Mouse (Mus musculus): Measurements from ENCODE around the gene Ppp1r10.

Gene Ppp1r10

GRCm38 (mm10) chr17:35900636-35901035 lies 15.6 kb upstream of the Ppp1r10 start:
- no peak for DNase-seq (ENCODE audit: low read depth in 2 of 2, low spot score in 2 of 2)

DNA sequence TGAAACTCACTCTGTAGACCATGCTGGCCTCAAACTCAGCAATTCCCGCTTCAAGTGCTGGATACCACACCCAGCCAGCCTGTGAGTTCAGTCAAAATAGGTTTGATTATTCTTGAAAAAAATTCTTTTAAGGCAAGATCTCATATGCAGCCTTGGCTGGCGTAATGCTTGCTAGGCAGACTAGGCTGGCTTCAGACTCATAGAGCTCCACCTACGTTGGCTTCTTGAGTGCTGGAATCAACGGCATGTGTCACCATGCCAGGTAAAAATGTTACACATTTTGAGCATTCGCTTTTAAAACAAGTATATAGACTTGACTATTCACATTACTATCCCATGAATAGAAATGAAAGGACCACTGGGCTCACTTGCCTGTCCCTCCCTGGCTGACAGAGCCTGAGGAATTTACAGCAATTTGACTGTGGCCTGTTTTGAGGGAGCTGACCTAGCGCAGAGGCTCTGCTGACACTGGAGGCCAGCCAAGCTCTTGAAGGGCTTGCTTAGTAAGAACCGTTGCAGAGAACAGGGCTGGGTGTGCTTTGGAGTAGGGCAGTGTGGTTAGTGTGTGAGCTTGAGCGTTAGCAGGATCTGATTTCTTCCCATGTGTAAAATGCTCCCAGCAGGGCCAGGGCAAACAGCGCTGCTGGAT lies 12.8 kb upstream of the Ppp1r10 start:
- DNase-seq (ENCODE audit: low read depth in 2 of 2, low spot score in 2 of 2) = no peak

GRCm38 (mm10) chr17:35903992-35904355 lies 12.3 kb upstream of the Ppp1r10 start:
- no peak for DNase-seq (ENCODE audit: low read depth in 2 of 2, low spot score in 2 of 2)

GRCm38 (mm10) chr17:35905587-35905986 lies 10.6 kb upstream of the Ppp1r10 start:
- no peak for DNase-seq (ENCODE audit: low read depth in 2 of 2, low spot score in 2 of 2)

- DNase-seq (ENCODE audit: low read depth in 2 of 2, low spot score in 2 of 2) = peak in 1 of 2 experiments; percentile 16
Observed at GRCm38 (mm10) chr17:35907609-35908008, 8.6 kb upstream of the Ppp1r10 start.

- DNase-seq (ENCODE audit: low read depth in 2 of 2, low spot score in 2 of 2) = no peak
Observed at GRCm38 (mm10) chr17:35909186-35909918, 6.9 kb upstream of the Ppp1r10 start.

DNA sequence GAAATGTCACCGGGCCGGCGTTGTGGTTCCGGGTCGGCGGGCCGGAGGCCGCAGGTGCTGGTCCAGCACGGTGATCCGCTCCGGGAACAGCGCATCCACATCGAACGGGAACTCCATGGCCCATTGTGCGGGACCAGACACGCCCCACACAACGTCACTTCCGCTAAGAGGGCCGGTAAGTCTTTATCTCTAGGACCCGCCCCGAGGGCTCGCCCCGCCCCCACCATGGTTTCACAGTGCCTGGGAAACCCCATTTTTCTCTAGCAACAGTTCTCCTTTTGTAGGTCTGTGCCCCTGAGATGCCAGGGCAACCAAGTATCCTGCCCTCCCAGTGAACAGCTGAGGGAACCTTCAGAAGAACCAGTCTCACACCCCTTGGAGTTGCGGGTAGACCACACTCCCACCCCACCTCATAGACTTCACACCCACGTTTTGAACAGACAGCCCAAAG lies 6.3 kb upstream of the Ppp1r10 start, which contains the start of gene Atat1:
Atat1 (minus strand) TSS at position 157 of the 451 bp plus-strand sequence.
- peak; percentile 93 to 98 for DNase-seq (ENCODE audit: low read depth in 2 of 2, low spot score in 2 of 2)

DNA sequence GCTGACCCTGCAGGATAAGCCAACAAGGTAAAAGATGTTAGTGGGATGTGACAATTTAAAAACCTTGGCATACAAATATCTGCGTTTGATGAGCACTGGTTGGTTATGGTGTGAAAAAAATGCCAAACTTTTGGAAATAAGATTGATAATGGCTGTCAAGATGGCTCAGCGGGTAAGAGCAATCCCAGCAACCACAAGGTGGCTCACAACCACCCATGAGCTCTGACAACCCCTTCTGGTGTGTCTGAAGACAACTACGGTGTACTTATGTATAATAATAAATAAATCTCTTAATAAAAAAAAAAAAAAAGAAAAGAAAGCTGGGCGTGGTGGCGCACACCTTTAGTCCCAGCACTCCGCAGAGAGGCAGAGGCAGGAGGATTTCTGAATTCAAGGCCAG lies 1.3 kb upstream of the Ppp1r10 start:
- DNase-seq (ENCODE audit: low read depth in 2 of 2, low spot score in 2 of 2) = no peak

GRCm38 (mm10) chr17:35915538-35916296 lies 517 bp upstream of the Ppp1r10 start:
- DNase-seq (ENCODE audit: low read depth in 2 of 2, low spot score in 2 of 2) = no peak

- DNase-seq (ENCODE audit: low read depth in 2 of 2, low spot score in 2 of 2) = no peak
Observed at GRCm38 (mm10) chr17:35917143-35917462, 869 bp downstream of the Ppp1r10 start.

DNA sequence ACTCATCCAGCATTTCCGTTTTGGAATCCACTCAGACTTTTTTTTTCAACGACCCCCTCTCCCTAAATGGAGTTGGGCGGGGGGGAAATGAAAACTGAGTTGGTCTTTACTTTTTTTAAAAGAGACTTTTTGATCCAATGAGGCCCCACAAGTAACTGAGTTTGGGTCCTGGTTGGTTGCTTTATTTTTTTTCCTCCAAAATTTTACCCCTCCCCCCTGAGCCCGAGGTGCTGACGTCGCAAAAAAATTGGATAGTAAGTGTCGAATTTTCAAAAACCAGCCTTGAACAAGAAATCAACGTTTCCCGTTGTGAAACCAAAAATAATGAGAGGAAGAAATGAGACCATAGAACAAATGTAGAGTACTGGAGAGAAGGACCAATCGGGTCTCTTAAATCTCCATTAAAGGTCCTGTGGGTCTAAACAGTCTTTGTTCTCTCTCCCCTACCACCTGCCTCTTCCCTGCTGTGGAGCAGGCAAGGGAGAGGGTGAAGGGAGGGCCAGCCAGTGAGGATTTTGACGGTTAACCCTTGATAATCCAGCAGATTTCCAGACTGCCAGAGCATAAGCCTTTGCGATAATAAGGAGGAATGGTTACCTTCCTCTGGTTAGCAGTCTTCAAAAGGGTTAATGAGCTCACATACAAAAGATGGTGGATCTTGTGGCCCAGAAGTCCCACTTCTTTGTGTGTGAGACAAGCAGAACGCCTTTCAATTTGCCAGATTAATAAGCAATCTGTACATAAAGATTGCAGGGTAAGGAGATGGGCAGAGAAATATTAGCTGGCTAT lies 1.4 kb downstream of the Ppp1r10 start:
- DNase-seq (ENCODE audit: low read depth in 2 of 2, low spot score in 2 of 2) = peak; percentile 48 to 58

DNA sequence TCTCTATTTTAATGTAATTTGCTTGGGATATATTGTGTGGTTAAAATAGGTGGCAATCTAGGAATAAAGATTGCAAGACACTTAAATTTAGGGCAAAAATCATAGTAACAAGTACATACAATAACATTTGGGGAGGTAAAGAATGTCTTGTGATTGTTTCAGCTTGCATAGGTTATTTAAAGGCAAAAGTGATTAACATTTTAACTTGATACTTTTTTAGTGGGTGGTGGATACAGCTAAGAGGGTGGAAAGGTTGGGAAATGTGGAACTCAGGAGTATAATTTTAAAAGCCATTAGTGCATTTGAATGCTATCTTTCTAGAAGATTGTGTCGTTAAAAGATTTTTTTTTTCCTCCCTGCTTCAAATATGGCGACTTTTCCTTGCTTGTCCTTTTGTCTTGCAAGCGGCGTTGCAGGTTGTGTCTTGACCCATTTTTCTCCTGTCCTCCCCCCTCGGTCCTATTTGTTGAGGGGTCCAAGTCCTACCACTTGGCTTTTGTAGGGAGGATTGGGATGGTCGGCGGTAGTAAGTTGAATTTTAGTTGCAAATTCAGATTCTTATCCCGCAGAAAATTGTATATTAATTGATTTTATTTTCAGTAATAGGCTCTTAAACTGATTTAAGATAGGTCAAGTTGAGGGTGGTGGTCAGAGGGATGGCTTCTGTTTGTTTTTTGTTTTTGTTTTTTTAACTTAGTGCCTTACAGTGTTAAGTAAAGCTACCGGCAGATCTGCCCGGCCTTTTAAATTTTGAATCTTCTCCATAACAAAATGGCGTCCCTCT lies 2.2 kb downstream of the Ppp1r10 start:
- DNase-seq (ENCODE audit: low read depth in 2 of 2, low spot score in 2 of 2) = peak; percentile 37 to 51

- DNase-seq (ENCODE audit: low read depth in 2 of 2, low spot score in 2 of 2) = peak; percentile 86 to 92
Observed at GRCm38 (mm10) chr17:35919060-35919715, 3.0 kb downstream of the Ppp1r10 start.

DNA sequence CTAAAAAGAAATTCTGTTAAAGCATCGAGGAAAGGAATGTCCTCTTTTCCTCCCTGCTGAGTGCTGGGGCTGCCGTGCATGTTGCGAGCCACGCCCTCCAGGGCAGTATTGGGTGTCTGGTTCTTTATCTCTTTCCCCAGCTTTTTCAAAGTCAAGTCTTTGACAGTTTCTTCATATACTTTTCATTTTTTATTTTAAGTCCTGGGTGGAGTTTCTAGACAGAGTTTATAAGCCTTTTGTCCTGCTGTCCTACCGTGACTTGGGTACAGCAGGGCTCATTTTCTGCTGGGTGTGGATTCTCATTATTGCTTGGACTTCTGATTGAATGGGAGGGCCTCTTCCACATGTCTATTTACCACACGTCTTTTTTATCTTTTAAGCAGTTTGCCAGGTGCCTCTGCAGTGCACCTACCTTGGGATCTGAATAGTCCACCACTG lies 3.6 kb downstream of the Ppp1r10 start:
- DNase-seq (ENCODE audit: low read depth in 2 of 2, low spot score in 2 of 2) = no peak

GRCm38 (mm10) chr17:35920384-35920783 lies 4.2 kb downstream of the Ppp1r10 start:
- DNase-seq (ENCODE audit: low read depth in 2 of 2, low spot score in 2 of 2) = no peak

DNA sequence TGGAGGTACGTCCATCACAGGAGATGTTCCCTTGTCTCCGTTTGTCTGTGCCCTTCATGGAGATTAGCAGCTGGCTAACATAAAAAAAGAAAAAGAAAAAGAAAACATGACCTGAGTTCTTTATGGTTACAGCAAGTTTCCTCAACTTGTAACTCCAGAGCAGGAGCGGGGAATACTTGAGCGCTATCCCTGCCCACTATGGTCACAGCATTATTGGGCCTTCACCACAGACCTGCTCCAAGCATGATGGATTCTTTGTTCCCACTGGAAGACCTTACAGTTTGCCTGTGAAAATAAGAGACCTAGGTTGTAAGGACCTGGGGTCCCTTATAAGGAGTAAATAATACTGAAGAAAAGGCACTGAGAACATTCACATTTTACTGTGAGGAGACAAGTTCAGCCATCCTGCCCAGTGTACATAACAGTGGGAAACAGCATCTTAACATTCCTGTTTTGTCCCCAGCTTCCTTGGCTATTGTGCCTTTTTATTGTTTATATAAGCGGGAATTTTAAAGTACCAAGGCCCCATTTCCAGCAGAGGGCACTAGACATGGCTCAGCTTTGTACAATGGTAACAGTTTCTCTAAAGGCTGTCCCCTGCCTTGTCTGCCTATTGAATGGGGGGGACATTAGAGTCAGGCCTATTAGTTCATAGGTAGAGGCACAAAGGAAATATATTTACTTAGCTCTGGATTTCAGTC lies 4.8 kb downstream of the Ppp1r10 start:
- DNase-seq (ENCODE audit: low read depth in 2 of 2, low spot score in 2 of 2) = no peak

GRCm38 (mm10) chr17:35921710-35922109 lies 5.5 kb downstream of the Ppp1r10 start:
- DNase-seq (ENCODE audit: low read depth in 2 of 2, low spot score in 2 of 2) = no peak

GRCm38 (mm10) chr17:35922566-35922965 lies 6.3 kb downstream of the Ppp1r10 start:
- DNase-seq (ENCODE audit: low read depth in 2 of 2, low spot score in 2 of 2) = no peak

DNA sequence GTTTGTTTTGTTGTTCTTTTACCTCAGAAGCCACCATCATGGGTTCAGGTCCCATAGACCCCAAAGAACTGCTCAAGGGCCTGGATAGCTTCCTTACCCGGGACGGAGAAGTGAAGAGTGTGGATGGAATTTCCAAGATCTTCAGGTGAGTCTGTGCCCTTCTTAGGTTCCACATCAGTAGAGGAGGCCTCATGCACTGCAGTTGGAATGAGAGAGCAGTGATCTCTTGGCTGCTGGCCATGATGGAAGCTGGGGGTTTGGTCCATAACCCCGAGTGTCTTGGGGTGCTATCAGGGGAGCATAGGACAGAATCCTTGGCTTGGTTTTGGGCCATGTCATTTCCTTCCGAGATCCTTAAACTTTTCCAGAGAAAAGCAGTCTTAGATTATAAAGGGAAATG lies 7.0 kb downstream of the Ppp1r10 start:
- no peak for DNase-seq (ENCODE audit: low read depth in 2 of 2, low spot score in 2 of 2)
